9 mouse cellular contexts compared by ENCODE assay signal in genomic region chr10:79811736-79812637, GRCm38 (mm10). TPM values are rescaled to one million over a fixed set of nuclear protein-coding genes. Genes with fewer than 3 reads are reported as not detected.
DNase-seq lines count a peak whose midpoint lies in the region; ATAC-seq and TF ChIP-seq lines count a peak whose summit lies in the region.
"Had no signal": no experiment of that assay in that cellular context is flagged by ENCODE, and none has a peak within 500 bp of the region (broad histone marks: within the 10 kb centered on the region; RNA-seq: fewer than 3 reads in every experiment).

No protein-coding gene starts in this region.

- no peak; the same call in none of the 2 replicates for TF ChIP-seq CTCF in gastrocnemius, adult 2 months (IDR thresholded peaks at IDR 0.05)

- H3K27ac ChIP-seq in gastrocnemius, adult 2 months: peak overlapping the region; percentile 59

- intact Hi-C loops in gastrocnemius, adult 2 months (cut with DNase I): loop anchor here (2.0 kb wide), 1 partner anchor 19 kb away; the partner anchor contains the start of gene Palm

- peak; percentile 70 for DNase-seq in adipocyte (ENCODE audit: low spot score)
- peak; percentile 90 to 92 for DNase-seq in cerebellum, postnatal 36 days
- peak; percentile 86 for DNase-seq in gastrocnemius, adult 2 months
- peak; percentile 39 for DNase-seq in hindlimb bud, embryonic 11.5 days (ENCODE audit: extremely low spot score, low read depth, low spot score)
- DNase-seq in left cerebral cortex, adult 8-10 months (ENCODE audit: low spot score in 2 of 2): peak; percentile 59 to 92
- DNase-seq in right cerebral cortex, postnatal 14 days: peak; percentile 85
- DNase-seq in urinary bladder, postnatal 25 days (ENCODE audit: low spot score): peak; percentile 87

- peak; percentile 96 for ATAC-seq in megakaryocyte progenitor cell, adult 5-6 weeks (replicated peaks; ENCODE audit: poor library complexity)

- no peak overlapping the region for H3K4me3 ChIP-seq in gastrocnemius, adult 2 months
- H3K4me3 ChIP-seq: megakaryocyte, embryonic 14.5 days had no signal

RNA-seq across cellular contexts. Expression of gene Misp, which starts 8.8 kb away (rescaled TPM):
- total RNA-seq in gastrocnemius, adult 2 months (2021): not detected
- total RNA-seq in left cerebral cortex, adult 8-10 months (2022): under 1 TPM; 0.32 to 0.89 (median 0.54) TPM
- not detected in 2 replicates for total RNA-seq in megakaryocyte progenitor cell, adult 5-6 weeks (2015)
- total RNA-seq in megakaryocyte progenitor cell, adult 5-6 weeks (2017): 0.58 TPM in 1 of 2 replicates, not detected in the other

RNA-seq across cellular contexts. Expression of gene Palm, which starts 18.6 kb away (rescaled TPM):
- total RNA-seq in gastrocnemius, adult 2 months (2021): 10 to 100 TPM; 18.1 to 23.0 TPM
- total RNA-seq in left cerebral cortex, adult 8-10 months (2022): 100 to 1,000 TPM; 265 to 281 (median 267) TPM
- total RNA-seq in megakaryocyte progenitor cell, adult 5-6 weeks (2015): 65.3 and 71.4 TPM in 2 replicates
- total RNA-seq in megakaryocyte progenitor cell, adult 5-6 weeks (2017): 43.4 and 53.4 TPM in 2 replicates

RNA-seq across cellular contexts. Expression of gene Prss57, which starts 21.2 kb away (rescaled TPM):
- not detected for total RNA-seq in gastrocnemius, adult 2 months (2021)
- under 1 TPM; 0.14 to 0.63 (median 0.39) TPM for total RNA-seq in left cerebral cortex, adult 8-10 months (2022)
- 160 and 189 TPM in 2 replicates for total RNA-seq in megakaryocyte progenitor cell, adult 5-6 weeks (2015)
- 95.1 and 100.0 TPM in 2 replicates for total RNA-seq in megakaryocyte progenitor cell, adult 5-6 weeks (2017)

RNA-seq across cellular contexts. Expression of gene Fstl3, which starts 34.9 kb away (rescaled TPM):
- 1 to 10 TPM; 1.0 to 1.5 TPM for total RNA-seq in gastrocnemius, adult 2 months (2021)
- total RNA-seq in left cerebral cortex, adult 8-10 months (2022): 1 to 10 TPM; 2.5 to 3.6 (median 2.7) TPM
- 1.6 and 2.7 TPM in 2 replicates for total RNA-seq in megakaryocyte progenitor cell, adult 5-6 weeks (2015)
- total RNA-seq in megakaryocyte progenitor cell, adult 5-6 weeks (2017): 1.3 and 3.6 TPM in 2 replicates

RNA-seq across cellular contexts. Expression of gene Ptbp1, which starts 42.2 kb away (rescaled TPM):
- 10 to 100 TPM; 18.8 to 25.1 TPM for total RNA-seq in gastrocnemius, adult 2 months (2021)
- 10 to 100 TPM; 59.3 to 67.3 (median 63.6) TPM for total RNA-seq in left cerebral cortex, adult 8-10 months (2022)
- 218 and 262 TPM in 2 replicates for total RNA-seq in megakaryocyte progenitor cell, adult 5-6 weeks (2015)
- total RNA-seq in megakaryocyte progenitor cell, adult 5-6 weeks (2017): 172 and 187 TPM in 2 replicates

Comparison
In these comparisons a context has a peak if more than half of its experiments do, and no peak if none do; other contexts are left out.
1. DNase-seq: peak in every context shown above with its lines; median percentile 91 in cerebellum, postnatal 36 days; 87 in urinary bladder, postnatal 25 days; 86 in gastrocnemius, adult 2 months; 85 in right cerebral cortex, postnatal 14 days; 76 in left cerebral cortex, adult 8-10 months; 70 in adipocyte; 39 in hindlimb bud, embryonic 11.5 days.
2. RNA of gene Prss57, which starts 21.2 kb away (total RNA-seq): 95.1 to 189 TPM in megakaryocyte progenitor cell, adult 5-6 weeks; 0.14 to 0.63 TPM in left cerebral cortex, adult 8-10 months and not detected in gastrocnemius, adult 2 months; every median in the first group is over 10 times any median in the second.